Mouse (Mus musculus) ES-E14 (cell line): ENCODE measurements around the gene Mettl15.

Experiments
- CHD2 ChIP-seq: IDR thresholded peaks from 2 replicates; pipeline ENCODE4 v1.6.1; 2014; ENCODE audit warnings: mild to moderate bottlenecking, low read depth, low read length, inconsistent platforms
- HCFC1 ChIP-seq: IDR thresholded peaks from 2 replicates; pipeline ENCODE4 v1.6.1; 2012; ENCODE audit warnings: low read length, inconsistent platforms, borderline replicate concordance; ENCODE audit not compliant: insufficient read depth
- MAFK ChIP-seq: IDR thresholded peaks from 2 replicates; pipeline ENCODE4 v1.6.1; 2014; ENCODE audit warnings: mild to moderate bottlenecking, low read depth, low read length, inconsistent platforms; ENCODE audit not compliant: insufficient read depth
- ZC3H11A ChIP-seq: IDR thresholded peaks from 2 replicates; pipeline ENCODE4 v1.6.1; 2012; ENCODE audit warnings: low read depth, mild to moderate bottlenecking, inconsistent platforms, low read length, borderline replicate concordance
- ZNF384 ChIP-seq: IDR thresholded peaks from 2 replicates; pipeline ENCODE4 v1.6.1; 2012; ENCODE audit warnings: low read depth, low read length, inconsistent platforms

GRCm38 (mm10) chr2:109105773-109106484 is 174.6 kb downstream of the Mettl15 start:
- no peak for TF ChIP-seq MAFK
- TF ChIP-seq ZC3H11A: no peak
- no peak for TF ChIP-seq ZNF384
- no peak for TF ChIP-seq CHD2
- no peak for TF ChIP-seq HCFC1
